Mouse (Mus musculus) T-cell, adult 2 months (primary cell): ENCODE data around the gene Cpa3.

Experiments used
- DNase-seq: peaks from one replicate; pipeline ENCODE4 v3.0.0; 2022; ENCODE audit warnings: low spot score

The Cpa3 gene

DNA sequence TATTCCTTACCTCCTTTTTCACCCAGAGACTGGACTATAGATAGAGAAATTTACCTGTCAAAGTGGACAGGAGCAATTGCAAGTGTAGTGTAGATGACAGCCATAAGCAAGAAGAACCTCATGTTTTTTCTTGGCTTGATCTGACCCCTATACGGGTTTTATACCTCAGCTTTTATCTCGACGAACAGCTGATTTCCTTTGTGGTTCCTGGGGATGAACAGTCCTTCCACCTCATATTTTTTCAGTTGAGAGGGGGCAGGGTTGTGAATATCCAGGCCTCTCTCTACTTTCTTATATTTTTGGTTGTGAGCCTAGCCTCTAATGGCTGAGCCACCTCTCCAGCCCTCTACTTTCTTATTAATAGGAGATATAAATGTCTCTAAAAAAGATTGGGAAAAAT lies at the start of gene Cpa3:
Cpa3 (minus strand) TSS at position 132 of the 400 bp plus-strand sequence.
- no peak for DNase-seq

DNA sequence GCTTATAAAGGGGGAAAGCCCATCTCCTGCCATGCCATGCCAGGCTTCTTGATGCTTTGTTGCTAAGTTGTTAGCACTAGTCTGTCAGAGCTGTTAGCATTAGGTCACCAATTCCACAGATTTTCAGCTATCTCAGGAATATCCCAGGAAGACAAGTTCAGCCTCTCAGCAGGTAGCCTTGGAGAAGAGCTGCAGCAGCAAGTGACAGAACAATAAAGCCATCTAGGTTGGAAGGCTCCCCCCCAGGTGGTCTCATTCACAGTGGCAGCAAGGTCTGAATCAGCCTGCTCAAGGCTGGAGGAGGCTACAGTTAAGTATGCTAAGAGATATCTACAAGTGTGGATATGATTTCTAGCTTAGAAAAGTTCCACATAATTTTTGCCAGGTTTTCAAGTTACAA lies 49.4 kb upstream of the Cpa3 start:
- no peak for DNase-seq

DNA sequence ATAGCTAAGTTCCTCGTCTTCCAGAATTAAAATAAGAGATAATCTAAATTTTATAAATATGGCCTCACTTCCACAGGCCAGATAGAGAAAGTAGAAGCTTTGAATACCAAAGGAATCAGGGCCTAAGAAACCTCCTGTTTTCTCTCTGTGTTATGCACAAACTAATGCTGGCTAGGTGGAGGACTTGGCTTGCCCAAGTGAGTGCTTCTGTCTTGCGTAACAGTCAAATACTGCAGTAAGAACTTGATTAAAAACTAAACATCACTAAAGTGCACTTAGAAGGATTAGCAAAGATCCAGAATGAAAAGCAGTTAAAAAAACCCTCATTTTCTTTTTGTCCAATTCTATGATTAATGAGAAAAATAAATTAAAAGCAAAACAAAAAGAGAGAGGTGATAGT lies 46.8 kb upstream of the Cpa3 start:
- DNase-seq, result no peak

DNA sequence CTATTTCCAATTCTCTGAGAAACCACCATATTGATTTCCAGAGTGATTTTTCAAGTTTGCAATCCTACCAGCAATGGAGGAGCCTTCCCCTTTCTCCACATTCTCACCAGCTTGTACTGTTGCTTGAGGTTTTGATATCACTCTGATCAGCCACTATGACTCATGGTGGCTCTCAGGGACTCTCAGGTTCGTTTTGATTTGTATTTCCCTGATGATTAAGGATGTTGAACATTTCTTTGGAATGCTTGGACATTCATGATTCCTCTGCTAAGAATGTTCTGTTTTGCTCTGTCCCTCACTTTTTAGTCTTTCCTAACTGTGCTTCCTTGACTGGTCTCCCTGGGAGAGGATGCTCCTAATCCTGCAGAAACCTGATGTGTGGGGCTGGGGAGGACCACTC lies 39.8 kb upstream of the Cpa3 start:
- no peak for DNase-seq

DNA sequence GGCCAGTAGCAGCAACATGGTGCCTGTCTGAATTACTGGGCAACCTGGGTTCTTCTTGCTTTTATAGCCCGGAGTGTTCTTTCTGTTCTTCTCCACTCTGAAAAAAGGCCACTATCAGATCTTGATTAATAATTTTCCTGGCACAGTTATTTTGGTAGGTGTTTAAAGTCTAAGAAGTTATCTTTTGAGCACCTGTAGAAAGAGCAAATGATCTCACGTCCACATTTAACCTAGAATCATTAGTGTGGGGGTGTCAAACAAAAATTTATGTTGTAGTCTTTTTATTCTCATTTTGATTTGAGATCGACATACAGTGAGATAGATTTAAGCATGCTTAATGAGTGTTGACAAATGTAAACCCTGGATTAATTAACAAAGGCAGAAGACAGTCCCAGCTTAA lies 33.7 kb upstream of the Cpa3 start, which contains the start of gene Cpb1:
Cpb1 (minus strand) TSS at position 101 of the 400 bp plus-strand sequence.
- no peak for DNase-seq

DNA sequence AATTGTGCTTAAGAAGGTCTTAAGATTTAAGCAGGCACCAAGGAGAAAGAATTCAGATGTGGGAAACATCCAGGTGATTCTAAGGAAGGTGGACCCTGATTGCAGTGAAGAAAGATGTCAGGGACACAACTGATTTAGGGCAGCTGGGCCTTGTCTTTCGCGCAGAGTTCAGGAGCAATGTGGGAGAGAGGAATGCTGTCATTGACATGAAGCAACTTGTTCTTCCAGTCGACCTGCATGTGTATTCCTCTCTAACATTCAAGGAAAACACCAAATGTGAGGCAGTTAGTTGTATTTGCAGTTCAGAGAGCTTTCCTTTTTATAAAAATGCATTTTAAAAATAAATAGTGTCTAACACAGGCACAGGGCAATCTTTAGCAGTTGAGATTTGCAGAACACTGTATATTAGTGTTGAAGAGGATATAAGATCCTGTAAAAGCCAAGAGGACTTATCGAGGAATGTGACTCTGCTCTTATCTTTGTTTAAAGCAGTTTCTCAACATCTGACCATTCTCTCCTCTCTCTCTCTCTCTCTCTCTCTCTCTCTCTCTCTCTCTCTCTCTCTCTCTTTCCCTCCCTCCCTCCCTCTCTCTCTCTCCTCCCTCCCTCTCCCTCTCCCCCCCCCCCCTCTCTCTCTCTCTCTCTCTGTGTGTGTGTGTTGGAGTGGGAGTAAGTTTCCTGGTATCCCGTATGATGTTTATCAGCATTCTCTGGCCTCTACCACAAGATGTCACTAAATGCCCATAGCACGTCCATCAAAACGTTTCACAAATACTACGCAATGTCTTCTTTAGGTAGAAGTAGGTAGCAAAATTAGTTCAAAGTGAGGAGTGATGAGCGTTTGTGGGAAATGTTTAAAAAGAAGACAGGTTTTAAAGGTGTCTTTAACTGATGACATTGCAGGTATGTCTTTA lies 12.8 kb upstream of the Cpa3 start:
- no peak for DNase-seq

DNA sequence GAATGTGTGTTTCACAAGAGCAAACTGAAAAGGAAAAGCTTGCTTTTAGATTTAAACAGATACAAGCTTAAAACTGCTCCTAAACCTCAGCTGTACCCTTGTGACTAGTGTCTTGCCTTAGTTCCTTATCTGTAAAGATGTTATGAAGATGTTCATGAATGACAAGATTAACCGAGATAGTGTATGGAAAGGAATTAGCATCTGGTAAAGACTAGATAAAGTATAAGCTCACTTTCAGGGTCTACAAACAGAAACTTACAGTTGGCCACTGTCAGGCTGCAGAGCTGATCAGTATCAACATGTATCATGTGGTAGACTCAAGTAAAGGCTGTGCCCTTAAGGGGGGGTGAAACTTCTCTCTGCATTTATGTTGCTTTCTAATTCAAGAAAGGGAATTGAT lies 1.9 kb upstream of the Cpa3 start:
- DNase-seq, result no peak

DNA sequence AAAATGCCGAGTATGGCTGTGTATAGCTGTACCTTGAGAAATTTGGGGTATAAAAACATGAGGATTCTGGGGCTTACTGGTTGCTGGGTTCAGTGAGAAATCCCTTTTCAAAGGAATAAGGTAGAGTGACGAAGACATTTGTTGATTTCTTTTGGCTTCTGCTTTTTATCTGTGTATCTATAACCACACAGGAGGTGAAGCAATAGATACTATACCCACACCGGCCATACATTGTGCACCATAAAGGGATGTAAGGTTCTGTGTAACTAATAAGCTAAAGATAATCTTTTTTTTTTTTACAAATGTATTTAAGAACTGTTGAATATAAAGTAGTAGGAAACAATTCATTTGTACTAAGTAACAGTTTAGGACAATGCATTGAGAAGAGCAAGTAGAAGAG lies 2.2 kb downstream of the Cpa3 start:
- no peak for DNase-seq

DNA sequence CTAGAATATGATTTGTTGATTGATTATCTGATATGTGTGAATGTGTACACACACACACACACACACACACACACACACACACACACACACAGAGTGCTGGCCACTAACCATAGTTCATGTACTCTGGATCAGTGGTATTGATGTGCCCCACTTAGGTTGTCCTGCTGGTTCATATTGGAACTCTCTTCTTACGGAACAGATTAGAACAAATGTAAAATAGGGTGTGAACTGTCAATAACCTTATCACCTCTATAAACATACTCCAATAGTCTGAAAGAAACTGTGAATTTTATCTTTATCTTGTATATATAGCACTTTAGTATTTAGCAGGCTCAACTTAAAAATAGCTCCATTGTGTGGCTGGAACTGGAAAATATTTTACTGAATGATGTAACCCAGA lies 5.0 kb downstream of the Cpa3 start:
- DNase-seq, result no peak

DNA sequence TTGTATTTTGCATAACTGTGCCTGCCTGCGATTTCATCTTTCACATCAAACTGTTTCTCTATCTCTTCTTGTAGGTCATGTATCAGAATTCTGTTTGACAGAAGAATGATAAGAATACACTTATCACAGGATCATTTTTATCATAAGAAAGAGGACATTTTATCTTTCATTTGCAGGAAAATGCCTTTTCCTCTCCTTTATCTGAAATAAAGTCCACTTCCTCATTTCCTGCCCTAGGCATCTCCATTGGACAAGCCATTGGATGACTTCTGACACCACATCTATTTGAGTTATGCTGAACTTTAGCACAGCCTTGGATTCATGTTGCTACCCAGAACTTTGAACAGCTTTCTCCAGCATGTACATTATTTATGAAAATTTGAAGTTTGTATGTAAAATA lies 13.0 kb downstream of the Cpa3 start:
- no peak for DNase-seq

DNA sequence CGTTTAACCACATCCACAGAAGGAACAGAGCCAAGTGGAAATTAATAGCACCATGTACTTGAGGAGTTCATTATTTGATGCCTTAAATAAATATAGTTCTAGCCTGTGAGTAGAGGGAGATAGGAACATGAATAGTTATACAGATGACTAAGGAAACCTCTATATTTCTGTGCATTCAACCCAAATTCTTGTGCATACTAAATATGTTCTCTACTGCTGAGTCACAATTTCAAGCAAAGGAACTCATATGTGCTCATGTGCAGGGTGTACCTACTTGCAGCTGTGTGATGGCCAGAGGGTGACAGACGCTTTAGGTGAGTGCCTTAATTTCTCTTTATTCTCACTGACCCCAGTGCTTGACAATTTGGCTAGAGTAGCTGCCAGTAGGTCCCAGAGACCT lies 16.6 kb downstream of the Cpa3 start:
- no peak for DNase-seq

DNA sequence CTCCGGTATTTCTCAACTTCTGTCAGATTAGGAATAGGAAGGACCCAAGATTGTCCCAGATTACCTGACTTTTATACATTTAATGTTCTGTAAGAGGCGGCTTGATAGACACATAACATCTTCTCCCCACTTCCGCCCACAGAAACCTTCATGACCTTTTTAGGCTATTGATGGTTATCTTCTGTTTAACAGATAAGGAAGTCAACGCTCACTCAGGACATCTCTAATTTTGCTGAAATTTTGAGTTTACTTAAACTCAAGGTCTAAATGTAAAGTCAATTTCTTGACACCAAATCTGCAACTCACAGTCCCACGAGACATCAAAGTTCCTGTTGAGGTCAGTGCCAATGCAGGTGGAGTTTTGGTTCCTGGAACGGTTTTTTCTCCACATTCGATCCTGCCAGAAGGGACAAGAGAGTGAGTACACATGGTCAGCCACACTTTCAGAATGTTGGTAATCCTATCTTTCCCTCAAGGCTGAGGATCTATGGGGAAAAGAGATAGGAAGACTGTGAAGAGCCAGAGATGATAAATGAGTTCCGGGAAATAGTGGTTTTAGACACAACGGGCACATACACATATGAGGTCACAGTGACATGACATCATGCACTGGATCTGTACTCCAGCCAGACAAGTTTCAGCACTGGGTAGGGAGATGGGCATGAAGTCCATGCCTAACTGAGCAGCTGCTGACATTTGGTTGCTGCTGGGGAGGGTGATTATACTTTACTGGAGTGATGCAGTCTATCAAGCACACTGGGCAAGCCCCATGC lies 18.9 kb downstream of the Cpa3 start:
- DNase-seq, result peak; percentile 46

DNA sequence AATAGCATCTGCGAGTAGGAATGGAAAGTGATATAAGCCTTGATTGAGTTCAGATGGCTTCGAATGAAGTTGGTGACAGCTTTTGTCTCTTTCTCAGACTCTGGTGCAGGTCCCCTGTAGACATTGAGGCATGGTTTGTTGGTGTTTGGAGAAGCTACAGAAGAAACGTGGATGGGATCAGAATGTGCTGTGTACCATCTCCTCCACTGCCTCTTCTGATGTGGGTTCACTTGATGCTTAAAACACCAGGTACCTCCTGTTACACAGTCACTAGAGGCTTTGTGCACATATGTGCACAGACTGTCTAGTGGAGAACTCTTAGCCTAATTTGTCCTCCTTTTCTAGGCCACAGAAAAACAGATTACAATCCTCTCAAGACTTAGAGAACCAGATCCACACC lies 19.8 kb downstream of the Cpa3 start:
- DNase-seq, result peak; percentile 20

DNA sequence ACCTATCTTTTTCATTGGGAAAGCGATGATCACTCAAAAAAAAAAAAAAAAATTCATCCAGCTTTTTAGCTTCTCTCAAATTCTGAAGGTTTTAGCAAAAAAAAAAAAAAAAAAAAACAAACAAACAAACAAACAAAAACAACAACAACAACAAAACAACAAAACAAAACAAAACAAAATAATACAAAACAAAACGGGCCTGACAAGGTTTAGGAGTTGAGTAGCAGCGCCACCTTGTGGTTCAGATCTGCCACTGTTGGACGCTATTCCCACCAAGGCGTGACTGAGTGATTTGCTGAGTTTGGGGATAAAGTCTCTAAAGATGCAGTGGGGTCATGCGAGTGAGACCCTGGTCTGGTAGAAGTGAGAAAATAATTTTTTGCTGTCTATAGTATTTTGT lies 43.1 kb downstream of the Cpa3 start:
- DNase-seq, result peak; percentile 50

DNA sequence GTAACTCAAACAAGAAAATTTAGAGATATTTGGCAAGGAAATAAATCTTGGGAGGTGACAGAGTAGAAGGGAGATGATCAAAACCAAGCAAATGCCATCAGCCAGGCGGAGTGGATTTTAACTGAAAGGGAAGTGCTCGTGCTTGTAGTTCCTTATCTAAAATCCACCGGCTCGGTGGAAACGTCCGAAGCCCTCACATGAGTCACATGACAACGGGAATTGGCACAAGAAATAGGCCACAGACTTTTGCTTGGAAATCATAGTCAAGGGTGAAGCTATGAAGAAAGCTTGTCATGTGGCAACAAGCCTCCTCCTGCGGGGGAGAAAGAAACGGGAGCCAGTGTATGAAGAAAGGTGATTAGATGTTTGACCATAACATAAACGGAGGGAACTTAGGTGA lies 44.1 kb downstream of the Cpa3 start:
- DNase-seq, result no peak

DNA sequence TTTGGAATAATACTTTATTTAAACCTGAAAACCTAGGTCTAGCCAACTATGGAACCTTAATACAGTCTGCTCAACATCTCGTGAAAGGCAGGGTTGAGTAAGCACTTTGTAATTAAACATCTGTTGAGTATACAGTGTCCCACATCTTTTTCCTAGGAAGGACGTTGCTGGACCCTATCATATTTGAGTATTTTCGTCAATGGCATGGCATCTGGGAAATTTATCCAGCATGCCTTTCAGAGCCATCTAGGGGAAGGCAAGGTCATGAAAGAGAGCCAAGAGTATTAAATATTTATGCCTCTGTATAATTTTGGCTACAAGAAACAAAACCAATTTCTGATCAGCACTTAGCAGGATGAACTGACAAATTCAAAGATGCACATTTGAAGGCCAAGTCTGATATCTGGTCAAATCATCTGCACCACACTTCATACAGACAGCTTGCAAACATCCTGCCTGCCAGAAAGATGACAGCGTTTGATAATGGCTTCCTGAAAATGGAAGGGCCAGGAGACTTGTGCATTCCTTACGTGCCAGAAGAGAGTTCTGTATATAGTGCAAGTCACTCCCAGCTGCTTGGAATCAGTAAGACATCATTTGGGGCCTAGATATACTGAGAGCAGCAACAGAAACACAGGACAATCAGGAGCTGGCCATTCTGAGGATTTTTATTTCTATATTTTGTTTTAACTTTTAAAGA lies 52.9 kb downstream of the Cpa3 start:
- DNase-seq, result no peak

DNA sequence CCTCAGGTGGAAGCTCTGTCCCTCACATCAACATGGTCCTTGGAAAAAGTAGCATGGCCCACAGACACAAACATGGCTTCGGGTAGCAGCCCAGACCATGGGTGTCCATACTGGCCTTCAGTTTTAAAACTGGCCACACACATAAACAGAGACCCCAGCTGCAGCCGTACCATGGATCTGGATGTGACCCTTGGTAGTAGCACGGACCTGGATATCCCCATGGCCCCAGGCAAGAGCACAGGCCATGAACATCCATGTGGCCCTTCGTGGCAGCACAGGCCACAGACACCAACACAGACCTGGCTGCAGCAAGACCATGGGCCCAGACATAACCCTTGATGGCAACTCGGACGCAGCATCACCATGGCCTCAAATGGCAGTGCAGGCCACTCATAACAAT lies 69.6 kb downstream of the Cpa3 start:
- DNase-seq, result no peak

DNA sequence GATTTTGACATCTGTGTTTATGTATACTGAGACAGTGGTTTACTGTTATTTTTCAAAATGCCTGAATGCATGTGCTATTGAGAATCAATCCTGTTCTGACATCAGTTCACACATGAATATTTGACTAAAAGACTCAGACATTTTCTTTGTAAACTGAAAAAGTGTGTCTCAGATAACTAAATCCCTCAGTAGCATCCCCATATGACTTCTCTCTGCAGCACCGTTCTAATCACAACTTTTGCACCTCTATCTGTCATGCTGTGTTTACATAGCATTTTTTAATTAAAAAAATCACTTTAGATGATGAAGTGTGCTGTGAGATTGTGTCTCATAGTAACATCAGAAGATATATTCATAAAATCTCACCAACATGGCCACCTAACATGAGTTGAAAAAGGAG lies 74.5 kb downstream of the Cpa3 start:
- no peak for DNase-seq
